Mouse (Mus musculus): ENCODE data around the gene Slc17a1. TPM values are rescaled to one million over a fixed set of nuclear protein-coding genes. Genes with fewer than 3 reads are reported as not detected.

Gene Slc17a1
- not detected for total RNA-seq (2021)

- intact Hi-C loops (cut with DNase I) = no loop called here
- no peak for DNase-seq (ENCODE audit: low spot score in 2 of 2)
These were observed at the start of gene Slc17a1 for GRCm38 (mm10) chr13:23867405-23867804. Slc17a1 (plus strand) TSS chr13:23867750.

GRCm38 (mm10) chr13:23820179-23820940 is 47.2 kb upstream of the Slc17a1 start:
- intact Hi-C loops (cut with DNase I) = loop anchor here (10.0 kb wide), 1 partner anchor 274 kb away; no protein-coding TSS in a partner anchor
- DNase-seq (ENCODE audit: low spot score in 2 of 2) = no peak

- intact Hi-C loops (cut with DNase I) = loop anchor here (10.0 kb wide), 1 partner anchor 273 kb away; no protein-coding TSS in a partner anchor
- no peak for DNase-seq (ENCODE audit: low spot score in 2 of 2)
These were observed 45.3 kb upstream of the Slc17a1 start for GRCm38 (mm10) chr13:23822213-23822612.

GRCm38 (mm10) chr13:23826606-23827005 is 40.9 kb upstream of the Slc17a1 start:
- no peak for DNase-seq (ENCODE audit: low spot score in 2 of 2)
- intact Hi-C loops (cut with DNase I) = loop anchor here (10.0 kb wide), 1 partner anchor 268 kb away; no protein-coding TSS in a partner anchor

GRCm38 (mm10) chr13:23833053-23833452 is 34.5 kb upstream of the Slc17a1 start:
- DNase-seq (ENCODE audit: low spot score in 2 of 2) = peak; percentile 39 to 58
- intact Hi-C loops (cut with DNase I) = loop anchor here (2.0 to 5.0 kb wide), 5 partner anchors 52 to 484 kb away; no protein-coding TSS in a partner anchor

GRCm38 (mm10) chr13:23834836-23835235 is 32.7 kb upstream of the Slc17a1 start:
- intact Hi-C loops (cut with DNase I) = loop anchor here (5.0 kb wide), 3 partner anchors 182 to 482 kb away; no protein-coding TSS in a partner anchor

GRCm38 (mm10) chr13:23836630-23837029 is 30.9 kb upstream of the Slc17a1 start:
- intact Hi-C loops (cut with DNase I) = no loop called here
- DNase-seq (ENCODE audit: low spot score in 2 of 2) = no peak

More at GRCm38 (mm10) chr13:23834836-23835235, 32.7 kb upstream of the Slc17a1 start:
- no peak for DNase-seq (ENCODE audit: low spot score in 2 of 2)

GRCm38 (mm10) chr13:23839308-23839707 is 28.2 kb upstream of the Slc17a1 start, which contains the start of gene Slc17a3:
Slc17a3 (plus strand) TSS chr13:23839434.
- DNase-seq (ENCODE audit: low spot score in 2 of 2) = no peak
- intact Hi-C loops (cut with DNase I) = no loop called here

- intact Hi-C loops (cut with DNase I) = no loop called here
- DNase-seq (ENCODE audit: low spot score in 2 of 2) = no peak
These were observed 21.7 kb upstream of the Slc17a1 start for GRCm38 (mm10) chr13:23845851-23846250.

- intact Hi-C loops (cut with DNase I) = loop anchor here (1.0 kb wide), 1 partner anchor 200 kb away; no protein-coding TSS in a partner anchor
- DNase-seq (ENCODE audit: low spot score in 2 of 2) = peak; percentile 12 to 81
These were observed 18.3 kb upstream of the Slc17a1 start for GRCm38 (mm10) chr13:23849299-23849698.

- DNase-seq (ENCODE audit: low spot score in 2 of 2) = peak in 1 of 2 experiments; percentile 58
- intact Hi-C loops (cut with DNase I) = loop anchor here (5.0 kb wide), 1 partner anchor 111 kb away; no protein-coding TSS in a partner anchor
These were observed 11.1 kb upstream of the Slc17a1 start for GRCm38 (mm10) chr13:23856401-23856800.

GRCm38 (mm10) chr13:23861815-23862214 is 5.7 kb upstream of the Slc17a1 start:
- DNase-seq (ENCODE audit: low spot score in 2 of 2) = no peak
- intact Hi-C loops (cut with DNase I) = no loop called here

- intact Hi-C loops (cut with DNase I) = no loop called here
- DNase-seq (ENCODE audit: low spot score in 2 of 2) = no peak
These were observed 2.8 kb upstream of the Slc17a1 start for GRCm38 (mm10) chr13:23864711-23865110.

GRCm38 (mm10) chr13:23866086-23866710 is 1.4 kb upstream of the Slc17a1 start:
- intact Hi-C loops (cut with DNase I) = no loop called here
- no peak for DNase-seq (ENCODE audit: low spot score in 2 of 2)

- intact Hi-C loops (cut with DNase I) = no loop called here
- DNase-seq (ENCODE audit: low spot score in 2 of 2) = no peak
These were observed 550 bp upstream of the Slc17a1 start for GRCm38 (mm10) chr13:23867000-23867399.

- intact Hi-C loops (cut with DNase I) = no loop called here
These were observed 1.4 kb downstream of the Slc17a1 start for GRCm38 (mm10) chr13:23868790-23869533.

GRCm38 (mm10) chr13:23869996-23870395 is 2.4 kb downstream of the Slc17a1 start:
- no peak for DNase-seq (ENCODE audit: low spot score in 2 of 2)
- intact Hi-C loops (cut with DNase I) = no loop called here

More at GRCm38 (mm10) chr13:23868790-23869533, 1.4 kb downstream of the Slc17a1 start:
- no peak for DNase-seq (ENCODE audit: low spot score in 2 of 2)

- intact Hi-C loops (cut with DNase I) = no loop called here
- no peak for DNase-seq (ENCODE audit: low spot score in 2 of 2)
These were observed 5.6 kb downstream of the Slc17a1 start for GRCm38 (mm10) chr13:23873141-23873540.

- intact Hi-C loops (cut with DNase I) = no loop called here
These were observed 11.6 kb downstream of the Slc17a1 start for GRCm38 (mm10) chr13:23879106-23879505.

GRCm38 (mm10) chr13:23879636-23880035 is 12.1 kb downstream of the Slc17a1 start:
- DNase-seq (ENCODE audit: low spot score in 2 of 2) = no peak
- intact Hi-C loops (cut with DNase I) = no loop called here

More at GRCm38 (mm10) chr13:23879106-23879505, 11.6 kb downstream of the Slc17a1 start:
- no peak for DNase-seq (ENCODE audit: low spot score in 2 of 2)
